Mouse (Mus musculus) granulocyte monocyte progenitor cell, adult 5-6 weeks (primary cell): ENCODE measurements around the gene Ubl4b. TPM values are rescaled to one million over a fixed set of nuclear protein-coding genes. Genes with fewer than 3 reads are reported as not detected.

Experiments
- ATAC-seq: replicated peaks from 2 replicates; pipeline ENCODE4 v1.8.0; 2016; ENCODE audit warnings: mild to moderate bottlenecking, moderate TSS enrichment, inconsistent platforms; ENCODE audit not compliant: poor library complexity, severe bottlenecking
- total RNA-seq, 2 experiments: library from RNA; stranded (forward) in 1 of 2; stranded (reverse) in 1 of 2; fragments of 200-712, 200-1000 nt in 1 of 2; fragments of >200 nt in 1 of 2; fragmentation: Nextera tagmentation in 1 of 2; gene quantifications; 2 replicates each; pipeline ENCODE4 v1.2.3; 2014 to 2017

Ubl4b gene
- not detected in 2 replicates for total RNA-seq (2014; fragmentation: Nextera tagmentation)
- not detected in 2 replicates for total RNA-seq (2017)

- no peak for ATAC-seq
These were observed at the start of gene Ubl4b for GRCm38 (mm10) chr3:107554842-107555241. TSS of gene Ubl4b (minus strand) at chr3:107555073.

- ATAC-seq = no peak
These were observed 45.3 kb upstream of the Ubl4b start for GRCm38 (mm10) chr3:107600127-107600526.

- no peak for ATAC-seq
These were observed 42.9 kb upstream of the Ubl4b start for GRCm38 (mm10) chr3:107597586-107598389.

GRCm38 (mm10) chr3:107597134-107597533, 42.3 kb upstream of the Ubl4b start:
- ATAC-seq = no peak

- ATAC-seq = 0 out of 2 replicates have a peak, but pooled peaks have one; percentile 9
These were observed 41.7 kb upstream of the Ubl4b start for GRCm38 (mm10) chr3:107596559-107596958.

- ATAC-seq = no peak; the same call in 1 of the 2 replicates
These were observed 41.1 kb upstream of the Ubl4b start for GRCm38 (mm10) chr3:107595938-107596461.

GRCm38 (mm10) chr3:107595264-107595937, 40.5 kb upstream of the Ubl4b start:
- peak; percentile 30; the same call in 1 of the 2 replicates for ATAC-seq

- ATAC-seq = no peak
These were observed 39.9 kb upstream of the Ubl4b start, which contains the start of gene Alx3 for GRCm38 (mm10) chr3:107594662-107595263. TSS of gene Alx3 (plus strand) at chr3:107595031.

GRCm38 (mm10) chr3:107593632-107594031, 38.8 kb upstream of the Ubl4b start:
- no peak for ATAC-seq

- no peak for ATAC-seq
These were observed 36.7 kb upstream of the Ubl4b start for GRCm38 (mm10) chr3:107591612-107592011.

- ATAC-seq = no peak
These were observed 31.6 kb upstream of the Ubl4b start for GRCm38 (mm10) chr3:107586504-107586903.

GRCm38 (mm10) chr3:107583893-107584292, 29.0 kb upstream of the Ubl4b start:
- ATAC-seq = no peak

GRCm38 (mm10) chr3:107582875-107583767, 28.2 kb upstream of the Ubl4b start:
- 0 out of 2 replicates have a peak, but pooled peaks have one; percentile 7 for ATAC-seq

- ATAC-seq = no peak
These were observed 27.4 kb upstream of the Ubl4b start for GRCm38 (mm10) chr3:107582130-107582874.

- no peak for ATAC-seq
These were observed 26.5 kb upstream of the Ubl4b start for GRCm38 (mm10) chr3:107581103-107582010.

- peak; percentile 56 for ATAC-seq
These were observed 24.6 kb upstream of the Ubl4b start for GRCm38 (mm10) chr3:107579466-107579865.

GRCm38 (mm10) chr3:107577810-107578390, 23.0 kb upstream of the Ubl4b start:
- ATAC-seq = no peak; the same call in 1 of the 2 replicates
